Mouse (Mus musculus) gastrocnemius, adult 2 months (tissue): ENCODE measurements around the gene Gm20388. TPM values are rescaled to one million over a fixed set of nuclear protein-coding genes. Genes with fewer than 3 reads are reported as not detected.

Experiments used
- DNase-seq: peaks from one replicate; pipeline ENCODE4 v3.0.0; 2022
- H3K27ac ChIP-seq: fragments of 200-600 bp; 2 replicates; pipeline ENCODE4 v1.8.1; 2022; ENCODE audit warnings: mild to moderate bottlenecking
- H3K4me3 ChIP-seq: fragments of 200-600 bp; 2 replicates; pipeline ENCODE4 v1.8.1; 2022; ENCODE audit warnings: mild to moderate bottlenecking, moderate library complexity
- CTCF ChIP-seq: fragments of 200-600 bp; IDR thresholded peaks from 2 replicates; pipeline ENCODE4 v1.8.1; 2022; ENCODE audit warnings: antibody characterized with exemption, mild to moderate bottlenecking, moderate library complexity
- intact Hi-C: fragments of 180-260 bp; cut with DNase I; formaldehyde crosslinking; loops from one replicate; pipeline ENCODE4 v1.15.1; 2025
- total RNA-seq, 2 experiments: library from RNA; stranded (reverse); gene quantifications; 2 replicates each; pipeline ENCODE4 v1.2.3; 2021

Gm20388 gene
- total RNA-seq, 2 experiments from 2014 or later: 6.1 to 15.0 TPM

DNA sequence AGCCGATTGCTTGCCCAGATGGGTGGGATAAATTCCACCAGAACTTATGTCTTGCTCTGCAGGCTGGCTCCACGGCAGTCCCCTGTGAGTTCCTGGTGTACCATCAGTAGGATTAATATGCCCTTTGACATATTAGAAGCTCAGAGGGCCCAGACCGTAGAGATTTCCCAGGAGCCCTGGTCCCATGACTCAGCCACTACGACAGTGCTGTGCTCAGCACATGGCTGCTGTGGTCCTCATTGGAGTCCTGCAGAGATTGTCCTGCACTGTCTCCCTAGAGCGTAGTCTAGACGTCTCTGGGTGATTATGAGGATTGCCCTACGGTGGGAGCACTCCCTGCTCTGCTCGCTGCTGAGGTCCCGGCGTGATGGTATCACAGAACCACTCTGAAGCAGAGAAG is 4384.3 kb downstream of the Gm20388 start:
- H3K4me3 ChIP-seq: no peak overlapping the region
- peak overlapping the region; percentile 51 for H3K27ac ChIP-seq
- intact Hi-C loops: no loop called here
- TF ChIP-seq CTCF: no peak
- DNase-seq: no peak

DNA sequence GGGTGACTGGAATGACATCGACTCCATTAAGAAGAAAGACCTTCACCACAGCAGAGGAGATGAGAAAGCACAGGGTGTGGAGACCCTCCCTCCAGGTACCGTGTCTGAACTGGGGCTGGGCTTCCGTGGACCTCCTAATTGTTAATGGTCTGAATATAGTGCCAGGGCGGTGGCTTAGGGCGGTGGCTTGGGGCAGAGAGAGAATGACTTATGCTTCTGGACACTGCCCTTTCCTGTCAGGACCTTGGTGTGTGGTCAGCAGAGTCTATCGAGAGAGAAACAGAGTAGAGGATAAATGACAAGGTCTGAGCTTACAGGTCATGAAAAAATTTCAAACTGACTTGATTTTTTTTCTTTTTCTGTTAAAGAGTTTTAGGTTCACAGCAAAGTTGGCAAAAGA is 4384.7 kb downstream of the Gm20388 start:
- Histone ChIP-seq H3K4me3 (no peak overlapping the region), H3K27ac (0 out of 2 replicates have a peak overlapping the region, but pooled peaks have one; percentile 51)
- no peak for TF ChIP-seq CTCF
- no peak for DNase-seq
- intact Hi-C loops: no loop called here

DNA sequence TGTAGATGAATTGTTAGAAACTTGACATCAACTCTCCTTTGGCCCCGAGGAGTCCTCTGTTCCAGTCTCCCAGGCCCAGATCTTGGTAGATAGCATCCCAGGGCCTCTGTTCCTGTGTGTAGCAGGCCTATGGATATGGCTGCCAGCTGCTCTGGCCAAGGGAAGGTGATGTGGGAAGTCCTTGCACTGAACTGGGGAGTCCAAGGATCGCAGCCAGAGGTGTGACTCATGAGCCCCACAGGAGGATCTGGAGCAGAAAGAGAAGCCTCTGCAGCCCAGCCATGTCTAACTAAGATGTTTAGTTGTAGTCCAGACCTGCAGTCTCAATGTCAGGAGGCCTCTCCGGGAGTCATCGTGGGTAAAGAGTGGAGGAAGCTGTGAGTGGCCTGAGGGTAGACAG is 4390.9 kb downstream of the Gm20388 start:
- H3K4me3 ChIP-seq: no peak overlapping the region
- peak; percentile 71 for DNase-seq
- intact Hi-C loops: no loop called here

DNA sequence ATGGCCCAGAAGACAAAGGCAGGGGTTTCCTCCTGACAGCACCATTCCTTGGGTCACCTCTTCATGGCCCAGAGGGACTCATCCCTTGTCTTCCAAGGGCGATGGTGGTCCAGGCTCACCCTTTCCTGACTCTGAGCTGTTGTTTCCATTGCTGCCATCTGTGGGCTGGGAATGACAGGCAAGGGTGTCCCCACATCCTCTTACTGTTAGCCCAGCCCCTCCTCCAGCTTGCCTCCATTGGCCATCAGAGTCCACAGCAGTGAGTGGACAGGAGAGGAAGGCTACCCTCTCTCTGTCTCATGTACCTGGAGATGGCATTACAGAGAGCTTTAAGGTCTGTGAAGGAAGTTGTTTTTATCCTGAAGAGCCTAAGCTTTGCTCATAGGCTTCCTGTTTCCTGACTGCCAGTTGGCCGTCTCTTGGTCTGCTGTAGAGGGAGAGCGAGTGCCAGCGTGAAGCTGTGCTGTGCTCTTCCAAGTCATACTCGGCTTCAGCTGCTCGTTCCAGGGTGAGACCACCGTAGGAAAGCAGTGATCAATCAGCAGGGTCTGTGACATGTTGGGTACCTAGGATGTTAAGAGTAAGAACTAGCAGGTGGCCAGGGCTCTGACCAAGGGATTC is 4391.4 kb downstream of the Gm20388 start:
- Histone ChIP-seq H3K4me3 (no peak overlapping the region), H3K27ac (peak overlapping the region; percentile 38)
- no peak for DNase-seq
- no peak for TF ChIP-seq CTCF
- intact Hi-C loops: no loop called here

More for the DNA sequence above, 4390.9 kb downstream of the Gm20388 start:
- TF ChIP-seq CTCF: no peak
- H3K27ac ChIP-seq: peak overlapping the region; percentile 38; the same call in 1 of the 2 replicates

DNA sequence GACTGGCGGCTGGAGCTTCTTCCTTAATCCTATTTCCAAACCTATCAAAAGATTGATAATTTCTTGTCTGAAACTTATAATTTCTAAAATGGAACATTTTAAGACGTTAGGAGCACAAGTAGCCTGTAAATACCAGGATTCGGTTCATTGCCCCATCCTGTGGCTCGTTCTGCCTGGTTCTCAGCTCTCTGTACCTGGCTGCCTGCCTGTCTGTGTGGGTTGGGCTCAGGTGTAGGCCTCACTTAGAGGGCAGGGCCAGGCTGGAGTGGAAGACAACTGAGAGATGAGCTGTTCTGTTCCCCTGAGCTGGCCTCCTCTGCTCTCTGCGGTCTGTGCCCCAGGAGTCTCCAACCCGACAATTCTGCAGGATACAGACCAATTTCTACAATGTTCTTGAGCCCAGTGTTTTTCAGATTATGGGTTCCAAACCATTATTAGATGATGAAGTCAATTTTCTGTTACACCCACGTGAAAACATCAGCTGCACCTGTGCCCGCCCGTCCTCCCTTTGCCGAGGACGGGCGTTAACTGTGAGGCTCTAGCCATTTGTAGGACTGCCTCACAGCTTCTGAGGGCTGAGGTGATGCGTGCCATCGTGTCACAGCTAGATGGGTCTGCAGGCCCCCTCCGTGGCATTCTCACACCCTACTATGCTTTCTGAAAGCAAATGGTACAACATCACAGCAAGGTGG is 4392.7 kb downstream of the Gm20388 start:
- no peak for TF ChIP-seq CTCF
- intact Hi-C loops: no loop called here
- no peak for DNase-seq
- Histone ChIP-seq H3K27ac (no peak overlapping the region), H3K4me3 (no peak overlapping the region)

DNA sequence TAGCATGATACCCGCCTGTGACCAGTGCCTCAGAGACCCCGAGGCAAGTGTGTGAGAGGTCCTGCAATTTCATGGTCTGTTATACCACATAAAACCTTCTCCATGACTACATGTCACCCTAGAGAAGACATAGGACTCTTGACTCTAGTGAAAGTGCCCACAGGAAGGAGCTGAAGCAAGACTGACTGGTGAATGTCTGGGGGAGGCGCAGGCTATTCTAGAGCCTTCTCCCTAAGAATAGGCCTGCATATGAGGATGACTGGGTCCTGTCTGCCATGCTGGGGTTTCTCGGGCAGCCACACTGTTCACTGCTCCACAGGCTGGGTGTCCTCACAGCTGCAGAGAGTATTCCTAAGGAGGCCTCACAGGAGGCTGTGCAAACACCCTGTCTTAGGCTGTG is 4393.5 kb downstream of the Gm20388 start:
- TF ChIP-seq CTCF: no peak
- intact Hi-C loops: no loop called here

DNA sequence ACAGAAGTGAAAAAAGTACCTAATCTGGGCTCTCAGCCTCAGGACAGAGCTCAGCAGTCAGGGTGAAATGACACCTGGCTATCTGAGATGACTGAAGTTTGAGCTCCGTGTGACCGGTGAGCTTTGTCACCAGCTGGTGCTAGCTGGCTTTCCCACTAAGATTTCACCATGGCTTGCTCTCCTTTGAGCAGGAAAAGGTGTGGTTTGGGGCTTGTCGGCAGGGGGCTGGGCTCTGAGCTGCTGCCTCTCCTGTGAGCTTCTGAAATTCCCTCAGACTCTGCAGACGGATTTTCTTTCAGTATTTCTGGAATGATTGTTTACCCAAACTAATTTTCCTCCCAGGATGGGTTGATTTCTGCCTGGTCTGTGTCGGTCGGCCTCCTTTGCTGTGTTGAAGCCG is 4395.9 kb downstream of the Gm20388 start:
- DNase-seq: no peak
- Histone ChIP-seq H3K4me3 (0 out of 2 replicates have a peak overlapping the region, but pooled peaks have one; percentile 3), H3K27ac (peak overlapping the region; percentile 81)
- no peak for TF ChIP-seq CTCF
- intact Hi-C loops: no loop called here

More for the DNA sequence above, 4393.5 kb downstream of the Gm20388 start:
- no peak overlapping the region for H3K27ac ChIP-seq
- no peak overlapping the region for H3K4me3 ChIP-seq
- no peak for DNase-seq

DNA sequence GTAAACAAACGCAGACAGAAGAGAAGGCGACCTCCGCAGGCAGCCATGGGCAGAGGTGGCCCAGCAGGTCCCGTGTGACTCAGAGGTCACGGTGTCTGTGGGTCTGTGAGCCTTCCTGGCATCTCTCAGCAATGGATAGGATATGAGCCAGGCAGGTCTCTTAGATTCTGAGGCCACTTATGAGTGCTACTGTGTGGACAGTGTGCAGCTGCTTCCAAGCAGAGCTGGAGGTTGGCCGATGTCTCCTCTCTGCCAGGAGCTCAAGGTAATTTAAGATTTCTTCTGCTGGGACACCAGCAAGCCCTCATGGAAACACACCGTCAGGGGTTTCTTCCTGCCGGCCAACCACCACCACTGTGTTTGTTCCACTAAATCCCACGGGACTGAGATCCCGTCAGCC is 4397.1 kb downstream of the Gm20388 start:
- no peak for TF ChIP-seq CTCF
- intact Hi-C loops: no loop called here
- DNase-seq: peak; percentile 81
- no peak overlapping the region; the same call in 1 of the 2 replicates for H3K4me3 ChIP-seq
- peak overlapping the region; percentile 81 for H3K27ac ChIP-seq

DNA sequence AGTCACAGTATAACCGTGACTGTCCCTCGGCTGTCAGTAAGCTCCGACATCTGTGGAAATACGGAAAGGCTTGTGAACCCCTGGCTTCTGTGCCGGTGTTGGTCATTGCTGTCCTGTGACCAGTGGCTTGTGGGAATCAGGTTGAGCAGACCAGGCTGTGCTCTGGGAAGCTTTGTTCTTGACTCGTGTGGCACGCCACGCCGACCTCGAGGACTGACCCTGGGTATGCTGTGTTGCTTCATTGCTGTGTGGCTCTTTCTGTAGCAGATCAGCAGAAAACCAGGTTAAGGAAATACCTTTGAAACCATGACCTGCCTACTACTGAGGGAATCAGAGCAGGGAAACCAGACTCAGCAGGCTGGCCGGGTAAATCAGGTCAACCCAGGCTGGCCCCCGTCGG is 4399.9 kb downstream of the Gm20388 start:
- no peak for TF ChIP-seq CTCF
- DNase-seq: no peak
- intact Hi-C loops: no loop called here
- Histone ChIP-seq H3K27ac (no peak overlapping the region), H3K4me3 (no peak overlapping the region)

DNA sequence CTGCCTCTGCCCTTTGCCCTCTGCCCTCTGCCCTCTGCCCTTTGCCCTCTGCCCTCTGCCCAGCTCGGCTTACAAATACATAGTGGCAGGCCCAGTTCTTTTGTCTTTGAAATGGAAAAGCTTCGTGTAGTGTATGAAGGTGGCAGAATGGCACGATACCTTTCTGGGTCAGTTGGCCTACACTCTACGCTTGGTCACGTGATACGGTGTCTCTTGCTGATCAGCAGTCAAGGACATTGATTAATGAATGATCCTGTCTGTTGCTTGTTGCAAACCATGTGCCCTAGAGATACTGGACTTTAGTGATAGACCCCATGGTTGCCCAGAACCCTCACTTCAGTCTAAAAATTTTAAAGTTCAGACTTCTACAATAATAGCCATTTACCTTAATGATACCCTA is 4400.5 kb downstream of the Gm20388 start:
- TF ChIP-seq CTCF: no peak
- intact Hi-C loops: no loop called here
- Histone ChIP-seq H3K27ac (no peak overlapping the region), H3K4me3 (no peak overlapping the region)
- DNase-seq: no peak

DNA sequence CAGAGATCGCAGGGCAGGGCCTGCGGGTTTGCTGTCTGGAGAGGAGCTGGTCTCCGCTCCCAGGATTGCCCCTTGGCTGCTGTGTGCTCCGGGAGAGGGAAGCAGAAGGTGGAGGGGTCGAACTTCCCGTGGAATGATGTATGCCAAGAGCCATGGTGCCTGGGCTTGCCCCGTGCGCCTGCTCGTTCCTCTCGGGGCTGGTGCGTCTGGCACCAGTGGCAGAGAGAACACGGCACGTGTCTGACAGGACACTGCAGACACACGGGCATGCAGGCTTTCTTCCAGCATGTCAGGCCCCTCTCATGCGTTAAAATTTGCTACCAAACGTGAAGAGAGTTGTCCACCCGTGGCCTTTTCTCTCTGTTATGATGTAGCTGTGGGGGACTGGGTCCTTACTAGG is 4401.1 kb downstream of the Gm20388 start:
- intact Hi-C loops: no loop called here
- no peak for DNase-seq
- no peak for TF ChIP-seq CTCF
- no peak overlapping the region for H3K4me3 ChIP-seq
- no peak overlapping the region for H3K27ac ChIP-seq

DNA sequence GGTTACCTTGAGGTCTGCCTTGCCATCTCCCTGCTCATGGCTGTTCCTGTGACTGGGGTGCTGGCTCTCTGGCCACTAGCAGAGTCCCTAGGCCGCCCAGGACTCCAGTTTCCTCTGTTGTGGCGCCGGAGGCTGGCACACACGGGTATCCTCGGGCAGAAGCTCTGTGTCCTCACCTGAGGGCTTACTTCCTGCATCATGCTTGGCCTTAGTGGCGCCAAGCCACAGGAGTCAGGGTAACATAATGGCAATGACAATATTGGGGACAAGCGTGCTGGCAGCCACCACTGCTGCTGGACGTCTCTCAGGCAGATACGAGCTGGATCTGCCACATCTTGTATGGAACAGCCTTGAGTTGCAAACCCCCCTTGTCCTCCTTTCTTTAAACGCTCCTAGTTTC is 4401.6 kb downstream of the Gm20388 start:
- Histone ChIP-seq H3K27ac (no peak overlapping the region; the same call in 1 of the 2 replicates), H3K4me3 (no peak overlapping the region)
- DNase-seq: no peak
- no peak for TF ChIP-seq CTCF
- intact Hi-C loops: no loop called here

DNA sequence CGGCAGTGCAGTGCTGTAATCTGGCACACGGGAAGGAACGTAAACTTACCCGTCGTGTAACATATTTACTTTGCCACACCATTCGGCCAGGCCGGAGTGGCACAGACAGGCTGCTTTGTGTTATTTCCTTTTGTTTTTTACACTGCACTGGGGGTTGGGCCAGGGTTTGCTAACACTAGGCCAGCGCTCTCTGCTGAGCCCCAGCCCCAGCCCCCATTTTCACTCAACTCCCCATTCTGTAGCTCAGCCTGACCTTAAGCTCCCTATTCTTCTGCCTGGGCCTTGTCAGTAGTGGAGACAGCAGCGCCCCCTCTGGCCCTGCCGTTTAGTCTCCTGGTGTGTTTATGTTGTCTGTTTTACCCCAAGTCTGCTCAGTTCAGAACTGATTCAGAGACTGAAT is 4404.2 kb downstream of the Gm20388 start:
- H3K4me3 ChIP-seq: no peak overlapping the region
- DNase-seq: no peak
- peak; percentile 34; the same call in 1 of the 2 replicates for TF ChIP-seq CTCF
- peak overlapping the region; percentile 41; the same call in 1 of the 2 replicates for H3K27ac ChIP-seq
- intact Hi-C loops: no loop called here
